Mouse (Mus musculus): ENCODE measurements around the gene Tyw3. TPM values are rescaled to one million over a fixed set of nuclear protein-coding genes. Genes with fewer than 3 reads are reported as not detected.

The Tyw3 gene
- polyA plus RNA-seq, 1 experiment from 2014 or later: 16.3 TPM

GRCm38 (mm10) chr3:154594156-154594555 is 2.7 kb downstream of the Tyw3 start:
- DNase-seq (ENCODE audit: low spot score) (no peak), ATAC-seq (replicated peaks; ENCODE audit: low FRiP score, low read depth) (no peak)
- Histone ChIP-seq H3K4me1 (replicated peaks; ENCODE audit: insufficient read depth, low read length) (0 out of 2 replicates have a peak, but pooled peaks cover 3% of the 10 kb centered on the region), H3K27me3 (ENCODE audit: insufficient read depth, low read length) (no peaks in the 10 kb centered on the region), H3K9ac (ENCODE audit: low read depth, low read length) (no peak overlapping the region), H3K9me3 (replicated peaks; ENCODE audit: low read length) (no peaks in the 10 kb centered on the region), H3K4me3 (replicated peaks; ENCODE audit: low read depth, low read length) (no peak overlapping the region), H3K27ac (no peak overlapping the region), H3K4me2 (ENCODE audit: low read length) (no peak overlapping the region), H3K36me3 (ENCODE audit: insufficient read depth, low read length) (peaks cover 15% of the 10 kb centered on the region; the same call in 1 of the 2 replicates)
- WGBS: 89% methylated on average over 6 of the region's 6 CpGs
- TF ChIP-seq CTCF (IDR thresholded peaks at IDR 0.05; ENCODE audit: low read depth): no peak

- Histone ChIP-seq H3K4me3 (replicated peaks; ENCODE audit: low read depth, low read length) (no peak overlapping the region), H3K4me2 (ENCODE audit: low read length) (0 out of 2 replicates have a peak overlapping the region, but pooled peaks have one; percentile 18), H3K27ac (no peak overlapping the region), H3K27me3 (ENCODE audit: insufficient read depth, low read length) (no peaks in the 10 kb centered on the region), H3K9me3 (replicated peaks; ENCODE audit: low read length) (no peaks in the 10 kb centered on the region), H3K4me1 (replicated peaks; ENCODE audit: insufficient read depth, low read length) (0 out of 2 replicates have a peak, but pooled peaks cover 3% of the 10 kb centered on the region), H3K9ac (ENCODE audit: low read depth, low read length) (no peak overlapping the region), H3K36me3 (ENCODE audit: insufficient read depth, low read length) (peaks cover 15% of the 10 kb centered on the region; the same call in 1 of the 2 replicates)
- WGBS: 88% methylated on average over 6 of the region's 6 CpGs
- DNase-seq (ENCODE audit: low spot score) (no peak), ATAC-seq (replicated peaks; ENCODE audit: low FRiP score, low read depth) (no peak)
- no peak for TF ChIP-seq CTCF (IDR thresholded peaks at IDR 0.05; ENCODE audit: low read depth)
Measured at GRCm38 (mm10) chr3:154593596-154593995, 3.3 kb downstream of the Tyw3 start.

GRCm38 (mm10) chr3:154591621-154592020 is 5.3 kb downstream of the Tyw3 start:
- peaks cover 24% of the 10 kb centered on the region for H3K36me3 ChIP-seq (ENCODE audit: insufficient read depth, low read length)
- no peak overlapping the region for H3K4me2 ChIP-seq (ENCODE audit: low read length)
- 93% methylated on average over 3 of the region's 3 CpGs for WGBS
- H3K4me1 ChIP-seq (replicated peaks; ENCODE audit: insufficient read depth, low read length): 0 out of 2 replicates have a peak, but pooled peaks cover 3% of the 10 kb centered on the region
- no peaks in the 10 kb centered on the region for H3K9me3 ChIP-seq (replicated peaks; ENCODE audit: low read length)
- ATAC-seq (replicated peaks; ENCODE audit: low FRiP score, low read depth): no peak
- H3K27me3 ChIP-seq (ENCODE audit: insufficient read depth, low read length): no peaks in the 10 kb centered on the region
- DNase-seq (ENCODE audit: low spot score): no peak
- no peak for TF ChIP-seq CTCF (IDR thresholded peaks at IDR 0.05; ENCODE audit: low read depth)
- H3K27ac ChIP-seq: no peak overlapping the region
- no peak overlapping the region for H3K4me3 ChIP-seq (replicated peaks; ENCODE audit: low read depth, low read length)
- no peak overlapping the region for H3K9ac ChIP-seq (ENCODE audit: low read depth, low read length)

- Histone ChIP-seq H3K27ac (no peak overlapping the region), H3K4me1 (replicated peaks; ENCODE audit: insufficient read depth, low read length) (no peaks in the 10 kb centered on the region), H3K9ac (ENCODE audit: low read depth, low read length) (no peak overlapping the region), H3K4me3 (replicated peaks; ENCODE audit: low read depth, low read length) (no peak overlapping the region), H3K36me3 (ENCODE audit: insufficient read depth, low read length) (peaks cover 30% of the 10 kb centered on the region), H3K27me3 (ENCODE audit: insufficient read depth, low read length) (no peaks in the 10 kb centered on the region), H3K4me2 (ENCODE audit: low read length) (no peak overlapping the region), H3K9me3 (replicated peaks; ENCODE audit: low read length) (no peaks in the 10 kb centered on the region)
- WGBS: 91% methylated on average over 5 of the region's 5 CpGs
- no peak for DNase-seq (ENCODE audit: low spot score)
- ATAC-seq (replicated peaks; ENCODE audit: low FRiP score, low read depth): no peak
- no peak for TF ChIP-seq CTCF (IDR thresholded peaks at IDR 0.05; ENCODE audit: low read depth)
Measured at GRCm38 (mm10) chr3:154590971-154591370, 5.9 kb downstream of the Tyw3 start.

- H3K4me3 ChIP-seq (replicated peaks; ENCODE audit: low read depth, low read length): no peak overlapping the region
- no peak for ATAC-seq (replicated peaks; ENCODE audit: low FRiP score, low read depth)
- peaks cover 30% of the 10 kb centered on the region for H3K36me3 ChIP-seq (ENCODE audit: insufficient read depth, low read length)
- no peaks in the 10 kb centered on the region for H3K4me1 ChIP-seq (replicated peaks; ENCODE audit: insufficient read depth, low read length)
- whole genome bisulfite sequencing: 91% methylated on average over 8 of the region's 8 CpGs
- no peak for DNase-seq (ENCODE audit: low spot score)
- H3K27ac ChIP-seq: no peak overlapping the region
- H3K4me2 ChIP-seq (ENCODE audit: low read length): no peak overlapping the region
- H3K9ac ChIP-seq (ENCODE audit: low read depth, low read length): no peak overlapping the region
- no peaks in the 10 kb centered on the region for H3K27me3 ChIP-seq (ENCODE audit: insufficient read depth, low read length)
- no peak for TF ChIP-seq CTCF (IDR thresholded peaks at IDR 0.05; ENCODE audit: low read depth)
- no peaks in the 10 kb centered on the region for H3K9me3 ChIP-seq (replicated peaks; ENCODE audit: low read length)
Measured at GRCm38 (mm10) chr3:154584351-154584750, 12.6 kb downstream of the Tyw3 start.

- no peaks in the 10 kb centered on the region for H3K9me3 ChIP-seq (replicated peaks; ENCODE audit: low read length)
- H3K4me3 ChIP-seq (replicated peaks; ENCODE audit: low read depth, low read length): no peak overlapping the region
- 97% methylated on average over 7 of the region's 8 CpGs for WGBS
- no peak overlapping the region for H3K4me2 ChIP-seq (ENCODE audit: low read length)
- no peak for DNase-seq (ENCODE audit: low spot score)
- H3K36me3 ChIP-seq (ENCODE audit: insufficient read depth, low read length): peaks cover 11% of the 10 kb centered on the region; the same call in 1 of the 2 replicates
- H3K9ac ChIP-seq (ENCODE audit: low read depth, low read length): no peak overlapping the region
- 0 out of 2 replicates have a peak, but pooled peaks have one; percentile 27 for ATAC-seq (replicated peaks; ENCODE audit: low FRiP score, low read depth)
- TF ChIP-seq CTCF (IDR thresholded peaks at IDR 0.05; ENCODE audit: low read depth): no peak
- H3K4me1 ChIP-seq (replicated peaks; ENCODE audit: insufficient read depth, low read length): no peaks in the 10 kb centered on the region
- H3K27ac ChIP-seq: no peak overlapping the region
- H3K27me3 ChIP-seq (ENCODE audit: insufficient read depth, low read length): no peaks in the 10 kb centered on the region
Measured at GRCm38 (mm10) chr3:154577895-154578294, 19.0 kb downstream of the Tyw3 start.

- no peak for DNase-seq (ENCODE audit: low spot score)
- H3K27ac ChIP-seq: no peak overlapping the region
- H3K9ac ChIP-seq (ENCODE audit: low read depth, low read length): no peak overlapping the region
- 0 out of 2 replicates have a peak, but pooled peaks cover under 1% of the 10 kb centered on the region for H3K36me3 ChIP-seq (ENCODE audit: insufficient read depth, low read length)
- H3K27me3 ChIP-seq (ENCODE audit: insufficient read depth, low read length): peaks cover 10% of the 10 kb centered on the region; the same call in 1 of the 2 replicates
- no peak for TF ChIP-seq CTCF (IDR thresholded peaks at IDR 0.05; ENCODE audit: low read depth)
- H3K4me1 ChIP-seq (replicated peaks; ENCODE audit: insufficient read depth, low read length): no peaks in the 10 kb centered on the region
- no peaks in the 10 kb centered on the region for H3K9me3 ChIP-seq (replicated peaks; ENCODE audit: low read length)
- WGBS: 44% methylated on average over 6 of the region's 6 CpGs
- ATAC-seq (replicated peaks; ENCODE audit: low FRiP score, low read depth): no peak
- no peak overlapping the region for H3K4me2 ChIP-seq (ENCODE audit: low read length)
- H3K4me3 ChIP-seq (replicated peaks; ENCODE audit: low read depth, low read length): no peak overlapping the region
Measured at GRCm38 (mm10) chr3:154573666-154574065, 23.2 kb downstream of the Tyw3 start.

Measured in kidney, postnatal 0 days (tissue).